Mouse (Mus musculus): ENCODE results near the gene Vps11. TPM values are rescaled to one million over a fixed set of nuclear protein-coding genes. Genes with fewer than 3 reads are reported as not detected.
A peak's percentile ranks its signal among the peaks of the same experiment; 100 is the strongest.
"Not testable (repeated sequence)": the region's sequence is repeated elsewhere in the genome, so short reads cannot be mapped to it uniquely, and the experiment has no call there.

Gene Vps11
- total RNA-seq, 2 experiments from 2014 or later = 52.1 to 53.1 TPM

DNA sequence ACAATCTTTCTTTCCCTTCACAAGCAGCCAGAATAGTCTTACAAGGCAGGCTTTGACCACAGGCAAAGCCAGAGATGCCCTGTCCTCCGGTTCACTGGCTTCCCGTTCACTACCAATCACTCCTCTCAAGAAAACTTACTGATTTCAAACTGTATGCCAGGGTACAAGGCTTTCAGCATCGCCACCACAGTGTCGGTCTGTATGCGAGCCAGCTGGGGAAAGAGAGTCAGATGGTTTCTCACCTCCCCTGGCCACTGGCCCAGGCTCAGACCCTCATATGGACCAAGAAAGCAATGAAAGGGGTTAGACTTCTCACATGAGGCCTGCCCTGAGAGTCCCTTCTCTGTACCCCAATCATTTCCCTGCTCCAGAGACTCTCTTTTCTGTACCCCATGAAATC, 20.0 kb downstream of the Vps11 start:
- H3K4me3 ChIP-seq = no peak overlapping the region
- DNase-seq (ENCODE audit: extremely low spot score in 1 of 2, low spot score in 2 of 2) = no peak
- intact Hi-C loops (cut with DNase I) = no loop called here
- TF ChIP-seq CTCF (IDR thresholded peaks at IDR 0.05) = no peak
- no peak overlapping the region for H3K27ac ChIP-seq

DNA sequence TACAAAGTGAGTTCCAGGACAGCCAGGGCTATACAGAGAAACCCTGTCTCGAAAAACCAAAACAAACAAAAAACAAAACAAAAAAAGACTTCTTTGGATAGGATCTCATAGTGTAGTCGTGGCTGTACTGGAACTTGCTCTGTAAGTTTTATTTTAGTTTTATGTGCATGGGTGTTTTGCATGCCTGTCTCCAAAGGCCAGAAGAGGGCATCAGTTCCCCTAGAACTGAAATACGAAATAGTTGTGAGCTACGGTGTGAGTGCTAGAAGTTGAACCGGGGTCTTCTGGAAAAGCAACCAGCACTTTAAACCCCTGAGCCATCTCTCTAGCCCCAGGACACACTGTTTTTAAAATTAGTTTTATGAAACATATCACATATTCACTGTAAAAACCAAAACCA, 22.9 kb downstream of the Vps11 start:
- DNase-seq (ENCODE audit: extremely low spot score in 1 of 2, low spot score in 2 of 2) = no peak
- intact Hi-C loops (cut with DNase I) = no loop called here
- peak; percentile 7 for TF ChIP-seq CTCF (IDR thresholded peaks at IDR 0.05)
- H3K27ac ChIP-seq = no peak overlapping the region
- no peak overlapping the region for H3K4me3 ChIP-seq

DNA sequence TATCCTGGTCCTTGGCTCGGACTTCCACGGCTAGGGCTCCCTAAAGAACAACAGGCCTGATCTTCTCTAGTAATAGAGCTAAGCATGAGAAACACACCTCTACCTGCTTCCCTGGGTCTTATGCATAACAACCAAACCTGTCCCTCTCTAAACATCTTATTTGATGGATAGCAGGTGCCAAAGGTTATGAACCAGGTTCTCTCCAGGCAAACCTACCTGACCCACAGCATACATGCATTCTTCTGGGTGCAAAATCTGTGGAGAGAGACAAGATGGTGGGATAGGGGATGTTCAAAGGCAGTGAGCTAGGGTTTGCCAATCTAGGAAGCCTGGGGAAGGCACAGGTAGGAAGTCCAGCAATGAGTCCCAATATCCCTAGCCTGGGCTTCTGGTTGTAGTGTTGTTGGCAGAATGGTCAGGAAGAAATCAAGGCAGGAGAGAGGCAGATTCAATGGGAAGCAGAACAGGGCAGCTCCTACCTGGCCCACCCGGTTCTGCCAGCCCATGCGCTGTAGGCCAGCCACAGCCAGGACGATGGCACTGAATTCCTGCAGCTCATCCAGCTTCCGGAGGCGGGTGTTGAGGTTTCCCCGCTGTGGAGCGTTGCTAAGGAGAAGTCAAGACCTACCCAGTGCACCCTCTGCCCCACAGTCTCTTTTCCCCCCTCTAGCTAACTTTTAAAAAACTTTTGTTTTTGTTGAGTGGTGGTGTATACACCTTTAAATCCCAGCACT, 23.9 kb downstream of the Vps11 start:
- intact Hi-C loops (cut with DNase I) = no loop called here
- Histone ChIP-seq H3K4me3 (no peak overlapping the region), H3K27ac (no peak overlapping the region)
- DNase-seq (ENCODE audit: extremely low spot score in 1 of 2, low spot score in 2 of 2) = no peak
- TF ChIP-seq CTCF (IDR thresholded peaks at IDR 0.05) = no peak

DNA sequence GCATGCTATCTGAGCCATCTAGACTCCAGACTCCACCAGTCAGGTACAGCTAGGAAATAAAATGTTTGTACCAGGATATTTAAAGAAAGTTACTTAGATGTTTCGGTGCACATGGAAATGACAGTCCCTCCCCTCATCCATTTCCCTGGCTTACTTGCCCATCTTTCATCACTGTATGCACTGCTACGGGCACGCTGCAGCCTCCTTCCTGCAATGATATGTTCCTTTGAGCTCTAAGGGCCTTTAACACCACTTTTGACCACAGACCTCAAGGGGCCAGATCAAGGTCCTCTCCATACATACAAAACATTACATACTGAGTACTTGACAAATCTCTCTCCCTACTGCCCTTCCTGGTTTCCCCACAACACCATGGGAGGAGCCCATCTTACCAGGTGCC, 24.5 kb downstream of the Vps11 start:
- intact Hi-C loops (cut with DNase I) = no loop called here
- DNase-seq (ENCODE audit: extremely low spot score in 1 of 2, low spot score in 2 of 2) = no peak
- no peak for TF ChIP-seq CTCF (IDR thresholded peaks at IDR 0.05)
- 0 out of 2 replicates have a peak overlapping the region, but pooled peaks have one; percentile 18 for H3K4me3 ChIP-seq
- H3K27ac ChIP-seq = no peak overlapping the region

DNA sequence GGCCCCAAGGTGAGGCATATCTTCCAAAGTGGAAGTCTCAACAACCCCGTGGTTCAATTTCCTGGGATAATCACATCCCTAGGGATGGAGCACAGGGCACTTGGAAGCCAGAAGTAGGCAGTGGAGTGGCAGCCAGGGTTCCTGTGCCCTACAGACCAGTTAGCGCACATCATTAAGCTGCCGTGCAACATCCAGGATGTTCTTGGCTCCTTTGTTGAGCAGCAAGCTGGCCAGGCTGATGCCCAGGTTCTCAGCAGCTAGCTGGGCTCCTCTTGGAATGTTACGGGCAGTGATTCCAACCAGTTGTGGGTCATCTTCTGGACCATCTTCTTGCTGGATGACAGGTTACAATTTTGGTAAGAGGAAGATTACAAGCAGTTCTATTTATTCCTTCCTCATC, 25.0 kb downstream of the Vps11 start:
- H3K27ac ChIP-seq; intact Hi-C loops (cut with DNase I); DNase-seq (ENCODE audit: extremely low spot score in 1 of 2, low spot score in 2 of 2): not testable (repeated sequence)
- H3K4me3 ChIP-seq = 0 out of 2 replicates have a peak overlapping the region, but pooled peaks have one; percentile 18

DNA sequence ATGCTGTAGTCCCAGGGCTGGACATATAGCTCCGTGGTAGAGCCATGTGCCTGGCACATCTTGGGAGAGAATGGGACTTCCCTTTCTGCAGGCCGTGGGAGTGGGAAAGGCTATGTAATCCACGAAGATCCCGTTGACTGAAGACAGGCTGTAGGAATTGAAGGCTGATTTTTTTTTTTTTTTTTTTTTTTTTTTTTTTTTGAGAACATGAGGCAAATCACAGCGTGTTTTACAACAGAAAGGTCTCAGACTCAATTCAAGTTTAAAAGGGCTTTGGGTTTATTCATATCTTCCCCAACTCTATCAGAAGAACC, 25.4 kb downstream of the Vps11 start:
- DNase-seq (ENCODE audit: extremely low spot score in 1 of 2, low spot score in 2 of 2) = no peak
- intact Hi-C loops (cut with DNase I) = no loop called here
- no peak overlapping the region; the same call in 1 of the 2 replicates for H3K27ac ChIP-seq
- H3K4me3 ChIP-seq = peak overlapping the region; percentile 85
- TF ChIP-seq CTCF (IDR thresholded peaks at IDR 0.05) = no peak

DNA sequence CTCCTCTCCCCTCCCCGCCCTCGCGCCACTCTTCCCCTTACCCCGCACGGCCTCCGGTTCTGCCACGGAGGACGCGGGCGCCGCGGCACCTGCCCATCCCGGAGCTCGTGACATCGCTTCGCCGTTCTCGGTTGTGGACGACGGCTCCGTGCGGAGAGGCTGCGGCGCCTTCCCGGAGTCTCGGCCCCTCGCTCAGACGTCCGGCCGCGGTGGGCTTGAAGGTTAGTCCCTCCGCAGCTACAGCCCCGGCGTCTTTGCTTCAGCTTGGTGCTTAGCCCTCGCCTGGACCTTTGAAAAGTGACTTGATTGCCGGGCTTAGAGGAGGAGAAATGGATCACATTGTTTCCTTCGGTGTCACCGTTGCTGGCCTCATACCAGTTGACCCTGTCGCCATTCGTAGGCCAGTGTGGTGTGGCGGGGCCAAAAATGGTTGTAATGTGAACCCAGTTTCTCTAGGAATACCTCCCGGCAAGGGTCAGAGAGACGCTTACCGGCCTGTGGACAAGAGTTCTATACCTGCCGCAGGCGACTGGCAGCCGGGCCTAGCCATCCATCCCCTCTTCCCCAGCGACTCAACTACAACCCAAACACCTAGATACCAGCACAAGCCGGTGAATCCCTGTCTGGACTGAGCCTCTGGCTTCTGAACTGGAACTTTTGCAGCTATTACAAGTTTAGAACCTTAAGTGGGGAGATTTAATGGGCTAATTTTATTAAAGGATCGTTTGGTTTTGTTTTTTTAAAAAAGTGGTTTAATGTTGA, 26.0 kb downstream of the Vps11 start:
- Histone ChIP-seq H3K27ac (peak overlapping the region; percentile 96), H3K4me3 (peak overlapping the region; percentile 85)
- intact Hi-C loops (cut with DNase I) = no loop called here
- TF ChIP-seq CTCF (IDR thresholded peaks at IDR 0.05) = no peak
- DNase-seq (ENCODE audit: extremely low spot score in 1 of 2, low spot score in 2 of 2) = no peak

DNA sequence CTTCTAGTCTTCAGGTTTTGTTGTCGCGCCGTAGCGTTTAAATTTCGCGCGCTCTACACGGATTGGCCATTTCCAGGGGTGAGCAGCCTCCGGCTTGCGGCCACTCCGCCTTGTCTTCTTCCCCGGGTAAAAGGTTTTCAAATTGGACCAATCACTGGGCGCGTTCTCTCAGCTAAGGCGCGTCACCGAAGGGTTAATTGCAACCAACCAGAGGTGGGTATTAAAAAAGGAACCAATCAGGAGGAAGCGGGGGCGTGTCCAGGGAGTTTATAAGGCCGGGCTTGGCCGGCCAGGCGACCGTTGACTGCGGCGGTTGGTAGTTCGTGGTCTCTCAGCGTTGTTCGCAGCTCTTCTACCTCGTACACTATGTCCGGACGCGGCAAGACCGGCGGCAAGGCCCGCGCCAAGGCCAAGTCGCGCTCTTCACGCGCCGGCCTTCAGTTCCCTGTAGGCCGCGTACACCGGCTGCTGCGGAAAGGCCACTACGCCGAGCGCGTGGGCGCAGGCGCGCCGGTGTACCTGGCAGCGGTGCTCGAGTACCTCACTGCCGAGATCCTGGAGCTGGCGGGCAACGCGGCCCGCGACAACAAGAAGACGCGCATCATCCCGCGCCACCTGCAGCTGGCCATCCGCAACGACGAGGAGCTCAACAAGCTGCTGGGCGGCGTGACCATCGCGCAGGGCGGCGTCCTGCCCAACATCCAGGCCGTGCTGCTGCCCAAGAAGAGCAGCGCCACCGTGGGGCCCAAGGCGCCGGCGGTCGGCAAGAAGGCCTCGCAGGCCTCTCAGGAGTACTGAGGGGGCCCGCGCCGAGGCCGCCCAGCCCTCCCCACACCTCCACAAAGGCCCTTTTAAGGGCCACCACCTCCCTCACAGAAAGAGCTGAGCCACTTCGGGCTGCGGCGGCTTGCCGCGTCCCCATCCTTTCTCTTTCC, 26.8 kb downstream of the Vps11 start, which contains the start of gene H2afx:
Gene H2afx, plus strand, starts transcription at position 299 of the 935 bp plus-strand sequence.
- DNase-seq (ENCODE audit: extremely low spot score in 1 of 2, low spot score in 2 of 2) = peak; percentile 96 to 98
- intact Hi-C loops (cut with DNase I) = loop anchor here (1.0 to 5.0 kb wide), 2 partner anchors 8 to 37 kb away; partner anchors contain the start of gene Dpagt1
- H3K27ac ChIP-seq = peak within 1 kb of the TSS; percentile 96
- peak within 1 kb of the TSS; percentile 85 for H3K4me3 ChIP-seq
- TF ChIP-seq CTCF (IDR thresholded peaks at IDR 0.05) = peak; percentile 56

DNA sequence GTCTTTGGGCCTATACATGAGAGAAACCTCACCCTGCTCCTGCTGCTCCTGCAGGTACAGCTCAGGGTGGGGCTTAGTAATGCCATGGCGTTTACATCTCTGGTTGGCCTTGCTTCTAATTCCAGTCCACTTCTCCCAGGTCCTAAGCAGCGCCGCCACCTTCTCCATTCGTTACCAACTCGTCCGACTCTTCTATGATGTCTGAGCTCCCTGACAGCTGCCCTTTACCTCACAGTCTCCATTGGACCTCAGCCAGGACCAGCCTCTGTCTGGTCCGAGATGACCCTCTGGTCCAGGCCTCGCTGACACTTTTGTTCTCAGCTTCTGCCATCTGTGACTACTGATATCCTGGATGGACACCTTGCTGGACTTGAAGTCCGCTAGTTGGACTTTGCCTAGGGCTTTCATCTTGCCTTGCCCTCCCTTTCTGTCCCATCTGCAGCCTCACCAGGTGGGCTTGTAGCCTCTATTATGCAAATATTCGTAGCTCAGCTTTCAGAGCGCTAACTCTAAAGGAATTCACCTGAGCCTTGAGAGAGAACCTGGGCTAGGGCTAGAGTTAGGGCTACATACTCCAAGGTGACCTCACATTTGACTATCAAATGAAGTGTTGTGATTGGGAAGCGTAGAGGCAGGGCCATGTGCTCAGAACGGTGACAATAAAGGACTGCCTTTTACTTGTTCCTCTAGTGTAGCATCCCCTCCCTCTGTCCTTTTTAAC, 28.4 kb downstream of the Vps11 start:
- no peak for DNase-seq (ENCODE audit: extremely low spot score in 1 of 2, low spot score in 2 of 2)
- Histone ChIP-seq H3K4me3 (no peak overlapping the region), H3K27ac (no peak overlapping the region)
- no peak for TF ChIP-seq CTCF (IDR thresholded peaks at IDR 0.05)
- intact Hi-C loops (cut with DNase I) = loop anchor here (5.0 kb wide), 1 partner anchor 36 kb away; no protein-coding TSS in a partner anchor

DNA sequence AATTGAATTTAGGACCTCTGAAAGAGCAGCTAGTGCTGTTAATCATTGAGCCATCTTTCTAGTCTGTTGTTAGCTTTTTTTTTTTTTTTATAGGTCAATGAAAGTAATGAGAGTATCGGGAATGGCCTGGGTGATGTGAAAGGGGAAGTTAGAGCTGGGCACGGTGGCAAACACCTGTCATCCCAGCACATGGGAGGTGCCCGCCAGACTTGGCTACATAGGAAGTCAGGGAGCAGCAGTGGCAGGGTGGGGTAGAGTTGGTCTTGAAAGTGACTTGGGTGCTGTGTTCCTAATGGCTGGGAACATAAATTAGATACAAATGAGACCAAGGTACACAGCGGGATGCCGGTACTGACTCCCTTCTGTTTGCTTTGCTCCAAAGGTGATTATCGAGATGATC, 30.7 kb downstream of the Vps11 start:
- no peak for TF ChIP-seq CTCF (IDR thresholded peaks at IDR 0.05)
- intact Hi-C loops (cut with DNase I) = loop anchor here (5.0 kb wide), 1 partner anchor 33 kb away; no protein-coding TSS in a partner anchor
- no peak for DNase-seq (ENCODE audit: extremely low spot score in 1 of 2, low spot score in 2 of 2)
- Histone ChIP-seq H3K4me3 (no peak overlapping the region), H3K27ac (no peak overlapping the region)

DNA sequence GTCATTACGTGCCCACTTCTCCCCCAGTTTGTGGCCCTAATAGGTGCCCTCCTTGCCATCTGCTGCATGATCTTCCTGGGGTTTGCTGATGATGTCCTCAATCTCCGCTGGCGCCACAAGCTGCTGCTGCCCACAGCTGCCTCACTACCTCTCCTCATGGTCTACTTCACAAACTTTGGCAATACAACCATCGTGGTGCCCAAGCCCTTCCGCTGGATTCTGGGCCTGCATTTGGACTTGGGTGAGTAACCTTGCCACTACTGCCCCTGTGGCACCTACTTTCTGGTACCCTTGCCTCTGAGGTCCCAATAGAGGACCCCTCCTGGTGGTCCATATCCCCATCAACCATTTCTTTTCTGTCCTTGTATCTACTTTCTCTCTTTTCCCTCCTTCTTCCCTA, 33.5 kb downstream of the Vps11 start:
- no peak for TF ChIP-seq CTCF (IDR thresholded peaks at IDR 0.05)
- Histone ChIP-seq H3K4me3 (no peak overlapping the region), H3K27ac (no peak overlapping the region)
- intact Hi-C loops (cut with DNase I) = no loop called here
- DNase-seq (ENCODE audit: extremely low spot score in 1 of 2, low spot score in 2 of 2) = no peak

All from left cerebral cortex, adult 2 months (tissue).